Mouse (Mus musculus): ENCODE measurements around the gene Barx2. TPM values are rescaled to one million over a fixed set of nuclear protein-coding genes. Genes with fewer than 3 reads are reported as not detected.

Gene Barx2
- not detected for total RNA-seq (2023)

GRCm38 (mm10) chr9:31912921-31913738, at the start of gene Barx2:
Barx2 (minus strand) TSS chr9:31913462.

Other genes with a start within 250 kb of the Barx2 start
- 1 to 10 TPM in 1 of 2 experiments, under 1 TPM in 1; 0.30 to 1.4 TPM for gene Arhgap32, start 202.7 kb upstream of the Barx2 start, total RNA-seq (2023)